Mouse (Mus musculus): ENCODE results near the gene Ovca2. TPM values are rescaled to one million over a fixed set of nuclear protein-coding genes. Genes with fewer than 3 reads are reported as not detected.

Ovca2 gene
- total RNA-seq, 2 experiments from 2014 or later = 21.3 to 29.0 TPM

DNA sequence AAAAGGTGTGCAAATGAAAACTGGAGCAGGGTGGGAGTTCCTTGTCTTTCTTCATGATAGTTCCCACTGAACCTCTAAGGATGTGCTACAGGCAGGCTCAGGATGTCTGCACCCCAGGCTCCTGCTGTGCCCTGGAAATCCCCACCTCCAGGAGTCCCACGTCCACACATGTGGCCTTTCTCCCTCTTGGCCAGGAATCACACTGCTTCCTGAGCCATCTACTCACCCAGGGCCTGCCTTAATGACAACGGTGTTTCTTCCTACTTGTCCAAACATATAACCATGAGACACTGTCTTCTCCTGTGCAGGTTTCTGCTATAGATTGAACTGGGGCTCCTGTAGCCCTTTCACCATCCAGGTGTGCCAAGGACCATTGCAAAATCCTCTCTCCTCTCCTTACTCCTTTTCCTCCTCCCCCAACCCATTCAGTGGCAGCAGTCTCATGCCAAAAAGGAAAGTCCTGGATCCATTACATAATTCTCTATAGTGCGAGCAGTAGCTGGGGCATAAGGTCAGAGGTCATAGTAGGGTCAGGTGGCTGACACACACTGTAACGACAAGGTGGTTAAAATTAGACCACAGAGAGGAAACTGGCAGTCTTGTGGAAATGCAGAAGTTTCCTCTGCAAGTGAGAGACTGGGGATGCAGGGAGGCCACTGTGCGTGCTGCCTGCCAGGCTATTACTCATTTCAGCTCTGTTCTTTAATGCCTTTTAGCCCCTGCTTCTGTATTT is 41.8 kb downstream of the Ovca2 start:
- ATAC-seq (replicated peaks; ENCODE audit: low FRiP score, low TSS enrichment, poor library complexity, severe bottlenecking) = no peak

GRCm38 (mm10) chr11:75135358-75135757 is 43.3 kb downstream of the Ovca2 start:
- no peak for ATAC-seq (replicated peaks; ENCODE audit: low FRiP score, low TSS enrichment, poor library complexity, severe bottlenecking)

- ATAC-seq (replicated peaks; ENCODE audit: low FRiP score, low TSS enrichment, poor library complexity, severe bottlenecking) = no peak
Measured at GRCm38 (mm10) chr11:75134485-75135068, 44.1 kb downstream of the Ovca2 start.

DNA sequence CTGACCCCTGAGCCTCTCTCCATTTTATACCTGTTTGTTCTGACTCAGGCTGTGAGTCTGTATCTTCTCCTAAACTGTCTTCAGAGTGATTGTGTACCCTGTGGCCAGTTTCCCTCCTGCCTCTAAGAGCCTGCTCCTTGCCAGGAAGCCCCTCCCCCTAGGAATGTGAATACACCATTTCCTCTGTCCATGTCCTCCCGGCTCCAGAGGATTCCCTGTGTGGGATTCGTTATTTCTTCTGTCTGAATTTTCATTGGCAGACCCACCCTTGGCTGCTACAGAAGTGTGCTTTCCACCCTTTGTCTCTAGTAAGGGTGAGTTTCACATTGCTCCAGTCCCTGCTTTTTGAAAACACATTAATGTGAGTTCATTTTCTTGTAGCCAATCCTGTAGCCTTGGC is 44.7 kb downstream of the Ovca2 start:
- ATAC-seq (replicated peaks; ENCODE audit: low FRiP score, low TSS enrichment, poor library complexity, severe bottlenecking) = no peak

GRCm38 (mm10) chr11:75133391-75133790 is 45.2 kb downstream of the Ovca2 start:
- no peak for ATAC-seq (replicated peaks; ENCODE audit: low FRiP score, low TSS enrichment, poor library complexity, severe bottlenecking)

DNA sequence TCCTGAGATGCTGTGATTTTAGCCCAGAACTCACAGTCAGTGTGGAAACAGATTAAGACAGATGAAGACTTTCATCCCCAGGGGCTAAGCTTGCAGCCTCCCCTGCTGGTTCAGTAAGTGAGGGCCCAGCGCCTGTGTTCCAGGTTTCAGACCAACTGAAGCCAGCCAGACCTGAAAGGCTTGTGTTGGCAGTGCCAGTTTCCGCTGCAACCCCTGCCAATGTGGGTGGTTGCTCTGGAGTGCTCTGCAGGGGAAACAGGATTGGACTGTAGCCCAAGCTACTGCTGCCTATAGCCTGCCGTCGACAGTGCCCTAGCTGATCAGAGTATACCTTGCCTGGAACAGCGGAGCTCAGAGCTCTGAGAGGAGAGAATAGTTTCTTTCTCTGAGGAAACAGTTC is 46.4 kb downstream of the Ovca2 start:
- 0 out of 2 replicates have a peak, but pooled peaks have one; percentile 4 for ATAC-seq (replicated peaks; ENCODE audit: low FRiP score, low TSS enrichment, poor library complexity, severe bottlenecking)

GRCm38 (mm10) chr11:75131300-75131699 is 47.3 kb downstream of the Ovca2 start:
- no peak for ATAC-seq (replicated peaks; ENCODE audit: low FRiP score, low TSS enrichment, poor library complexity, severe bottlenecking)

GRCm38 (mm10) chr11:75129481-75129880 is 49.2 kb downstream of the Ovca2 start:
- ATAC-seq (replicated peaks; ENCODE audit: low FRiP score, low TSS enrichment, poor library complexity, severe bottlenecking) = no peak

- ATAC-seq (replicated peaks; ENCODE audit: low FRiP score, low TSS enrichment, poor library complexity, severe bottlenecking) = no peak
Measured at GRCm38 (mm10) chr11:75126384-75126783, 52.3 kb downstream of the Ovca2 start.

Other genes starting within 250 kb of the Ovca2 start
- 0.17 TPM in 1 of 2 replicates, not detected in the other for gene Hic1, start 9.3 kb downstream of the Ovca2 start, total RNA-seq (2014; fragmentation: Nextera tagmentation)
- 0.52 TPM in 1 of 2 replicates, not detected in the other for gene Hic1, start 9.3 kb downstream of the Ovca2 start, total RNA-seq (2017)
- 22.3 and 25.0 TPM in 2 replicates for gene Dph1, start 12.4 kb upstream of the Ovca2 start, total RNA-seq (2014; fragmentation: Nextera tagmentation)
- gene Dph1, start 12.4 kb upstream of the Ovca2 start, total RNA-seq (2017) = 13.3 and 14.2 TPM in 2 replicates
- not detected in 2 replicates for gene Rtn4rl1, start 14.9 kb upstream of the Ovca2 start, total RNA-seq (2014; fragmentation: Nextera tagmentation)
- gene Rtn4rl1, start 14.9 kb upstream of the Ovca2 start, total RNA-seq (2017) = 0.80 TPM in 1 of 2 replicates, not detected in the other
- 96.8 and 101 TPM in 2 replicates for gene Rpa1, start 169.5 kb upstream of the Ovca2 start, total RNA-seq (2014; fragmentation: Nextera tagmentation)
- gene Rpa1, start 169.5 kb upstream of the Ovca2 start, total RNA-seq (2017) = 168 and 179 TPM in 2 replicates
- gene Smyd4, start 169.6 kb upstream of the Ovca2 start, total RNA-seq (2014; fragmentation: Nextera tagmentation) = 4.0 and 12.1 TPM in 2 replicates
- gene Smyd4, start 169.6 kb upstream of the Ovca2 start, total RNA-seq (2017) = 9.2 and 16.7 TPM in 2 replicates
- gene Serpinf1, start 243.9 kb upstream of the Ovca2 start, total RNA-seq (2014; fragmentation: Nextera tagmentation) = 0.59 TPM in 1 of 2 replicates, not detected in the other
- 0.47 and 6.4 TPM in 2 replicates for gene Serpinf1, start 243.9 kb upstream of the Ovca2 start, total RNA-seq (2017)